Mouse (Mus musculus) right cerebral cortex, postnatal 10 days (tissue): ENCODE data around the gene Nbeal2.

Experiments used
- DNase-seq, 2 experiments: peaks; one replicate each; pipeline ENCODE4 v3.0.0; 2021; ENCODE audit warnings: low spot score in 2 of 2

The Nbeal2 gene

GRCm38 (mm10) chr9:110617081-110617480 is 36.9 kb downstream of the Nbeal2 start:
- no peak for DNase-seq

GRCm38 (mm10) chr9:110611471-110611870 is 42.5 kb downstream of the Nbeal2 start:
- no peak for DNase-seq

- no peak for DNase-seq
These were observed 70.4 kb downstream of the Nbeal2 start for GRCm38 (mm10) chr9:110583521-110583920.

GRCm38 (mm10) chr9:110582161-110582560 is 71.8 kb downstream of the Nbeal2 start:
- no peak for DNase-seq
